Mouse (Mus musculus): ENCODE results near the gene Pak3.

- TF ChIP-seq GATA1 (IDR thresholded peaks at IDR 0.05; ENCODE audit: borderline replicate concordance, low read length) = no peak
- TF ChIP-seq FLI1 (IDR thresholded peaks at IDR 0.05; ENCODE audit: low read length) = no peak
Measured at GRCm38 (mm10) chrX:143518168-143518901, at the start of gene Pak3.
